8 mouse cellular contexts compared by ENCODE assay signal in genomic region chr13:58214346-58215252, GRCm38 (mm10). TPM values are rescaled to one million over a fixed set of nuclear protein-coding genes. Genes with fewer than 3 reads are reported as not detected.
DNase-seq lines count a peak whose midpoint lies in the region; ATAC-seq and TF ChIP-seq lines count a peak whose summit lies in the region.

No protein-coding gene starts in this region.

- ATAC-seq in liver, embryonic 12.5 days = peak; percentile 64

- H3K36me3 ChIP-seq in CH12.LX (replicated peaks in 1 of 2; ENCODE audit: control insufficient read depth in 1 of 2, insufficient read depth in 1 of 2, low read length in 1 of 2) = peaks cover 5 to 19% of the 10 kb centered on the region in 2 experiments
- H3K36me3 ChIP-seq in liver, embryonic 12.5 days = 0 out of 2 replicates have a peak, but pooled peaks cover 3% of the 10 kb centered on the region

- no peak for TF ChIP-seq POLR2A in CH12.LX (IDR thresholded peaks at IDR 0.05; ENCODE audit: low read depth, low read length)

- peak; percentile 32 for DNase-seq in cerebellum, adult 11-12 months
- no peak for DNase-seq in cerebellum, adult 9-10 months
- peak; percentile 49 for DNase-seq in CH12.LX (ENCODE audit: extremely low read depth)
- peak; percentile 42 for DNase-seq in embryo, embryonic 10 days (ENCODE audit: low spot score)
- DNase-seq in heart, postnatal 10 days = peak; percentile 9 to 28
- peak; percentile 19 for DNase-seq in neural tube, embryonic 10.5 days (ENCODE audit: extremely low spot score, low spot score)
- no peak for DNase-seq in urinary bladder, postnatal 36 days (ENCODE audit: low spot score in 2 of 2)

- peak overlapping the region; percentile 98 for H3K4me2 ChIP-seq in CH12.LX (ENCODE audit: insufficient read depth, low read depth, poor library complexity, severe bottlenecking)
- peak overlapping the region; percentile 85 for H3K4me2 ChIP-seq in liver, embryonic 12.5 days

- no peaks in the 10 kb centered on the region for H3K9me3 ChIP-seq in CH12.LX (replicated peaks; ENCODE audit: low read length)
- no peaks in the 10 kb centered on the region for H3K9me3 ChIP-seq in liver, embryonic 12.5 days (replicated peaks)

- WGBS in liver, embryonic 12.5 days (ENCODE audit: insufficient replicate concordance) = 2% methylated on average over 47 of the region's 49 CpGs

- H3K9ac ChIP-seq in CH12.LX (ENCODE audit: insufficient read depth, low read depth) = peak overlapping the region; percentile 90
- peak overlapping the region; percentile 99 for H3K9ac ChIP-seq in liver, embryonic 12.5 days

- TF ChIP-seq CTCF in CH12.LX (conservative IDR thresholded peaks at IDR 0.05 in 1 of 2, IDR thresholded peaks at IDR 0.05 in 1 of 2; ENCODE audit: low read depth in 2 of 2, low read length in 2 of 2) = no peak

- peak overlapping the region; percentile 65 to 99 (median 98) for H3K4me3 ChIP-seq in CH12.LX (replicated peaks in 1 of 3; ENCODE audit: low read depth in 2 of 3, low read length in 2 of 3, poor library complexity in 1 of 3)
- peak overlapping the region; percentile 96 for H3K4me3 ChIP-seq in liver, embryonic 12.5 days

- no peak for TF ChIP-seq RAD21 in CH12.LX (IDR thresholded peaks at IDR 0.05; ENCODE audit: low read depth, low read length)

- H3K27me3 ChIP-seq in CH12.LX (replicated peaks) = no peaks in the 10 kb centered on the region
- no peaks in the 10 kb centered on the region for H3K27me3 ChIP-seq in liver, embryonic 12.5 days (replicated peaks)

- peaks cover 54% of the 10 kb centered on the region for H3K79me2 ChIP-seq in CH12.LX (replicated peaks; ENCODE audit: control insufficient read depth, extremely low read depth, insufficient read depth, poor library complexity, severe bottlenecking)

- dilution Hi-C loops in CH12.LX (cut with MboI; ENCODE audit: extremely low pct_ligation_motif_present, extremely low pct_unique_long_range_greater_than_20kb, low sequenced_read_pairs) = no loop called here

- H3K27ac ChIP-seq in CH12.LX (ENCODE audit: insufficient read depth, low read depth) = peak overlapping the region; percentile 72; the same call in 1 of the 2 replicates
- peak overlapping the region; percentile 88 for H3K27ac ChIP-seq in liver, embryonic 12.5 days

- intact Hi-C loops in heart, postnatal 10 days (cut with DNase I) = loop anchor here (2.0 to 5.0 kb wide), 2 partner anchors 26 to 58 kb away; no protein-coding TSS in a partner anchor

- no peak for TF ChIP-seq EP300 in CH12.LX (IDR thresholded peaks at IDR 0.05; ENCODE audit: low read length)

- H3K4me1 ChIP-seq in CH12.LX (ENCODE audit: control insufficient read depth in 1 of 2, insufficient read depth in 2 of 2) = peaks cover 8 to 42% of the 10 kb centered on the region in 2 experiments
- H3K4me1 ChIP-seq in liver, embryonic 12.5 days = peaks cover 46% of the 10 kb centered on the region

- in situ Hi-C loops in CH12.LX (cut with MboI; ENCODE audit: low pct_ligation_motif_present, low pct_unique_long_range_greater_than_20kb, low sequenced_read_pairs) = no loop called here

TF ChIP-seq in CH12.LX, 34 proteins besides CTCF, POLR2A, EP300 and RAD21:
- TF ChIP-seq ZMIZ1 (IDR thresholded peaks at IDR 0.05; ENCODE audit: low read depth, low read length) = no peak
- peak; percentile 52 for TF ChIP-seq MAX (IDR thresholded peaks at IDR 0.05; ENCODE audit: low read length)
- TF ChIP-seq MEF2A (IDR thresholded peaks at IDR 0.05; ENCODE audit: borderline replicate concordance, low read depth, low read length) = no peak
- no peak for TF ChIP-seq NRF1 (IDR thresholded peaks at IDR 0.05; ENCODE audit: low read depth, low read length)
- TF ChIP-seq E2F4 (IDR thresholded peaks at IDR 0.05; ENCODE audit: insufficient replicate concordance, low read depth, low read length) = no peak
- peak; percentile 43 for TF ChIP-seq BHLHE40 (IDR thresholded peaks at IDR 0.05; ENCODE audit: low read depth, low read length)
- no peak for TF ChIP-seq JUND (conservative IDR thresholded peaks at IDR 0.05; ENCODE audit: low read depth, low read length)
- no peak for TF ChIP-seq USF1 (IDR thresholded peaks at IDR 0.05; ENCODE audit: low read depth, low read length)
- TF ChIP-seq JUN (IDR thresholded peaks at IDR 0.05; ENCODE audit: insufficient read depth, low read depth, low read length) = no peak
- TF ChIP-seq NELFE (IDR thresholded peaks at IDR 0.05; ENCODE audit: low read depth, low read length) = 0 out of 2 replicates have a peak, but pooled peaks have one; percentile 13
- TF ChIP-seq ZC3H11A (IDR thresholded peaks at IDR 0.05; ENCODE audit: low read depth, low read length) = no peak
- TF ChIP-seq MYC (IDR thresholded peaks at IDR 0.05; ENCODE audit: low read depth, low read length) = peak; percentile 60
- no peak for TF ChIP-seq UBTF (IDR thresholded peaks at IDR 0.05; ENCODE audit: low read depth, low read length)

RNA-seq across cellular contexts. Expression of gene Ubqln1, which starts 0.9 kb away (rescaled TPM):
- total RNA-seq in CH12.LX (2012; rRNA removed) (58.5 and 76.3 TPM in 2 replicates), CH12.LX (2014; rRNA removed) (166 and 189 TPM in 2 replicates)
- 119 and 130 TPM in 2 replicates for polyA plus RNA-seq in CH12.LX (2012; ENCODE audit: insufficient read length, low read depth)
- total RNA-seq in heart, postnatal 10 days (2021) = 10 to 100 TPM; 64.2 to 65.1 TPM
- 83.3 and 83.6 TPM in 2 replicates for polyA plus RNA-seq in liver, embryonic 12.5 days (2016; fragmentation: Nextera tagmentation; extraction: Ambion mirVana)

RNA-seq across cellular contexts. Expression of gene Idnk, which starts 57.1 kb away (rescaled TPM):
- total RNA-seq in CH12.LX (2012; rRNA removed) = 31.7 and 32.0 TPM in 2 replicates
- 24.2 and 25.5 TPM in 2 replicates for total RNA-seq in CH12.LX (2014; rRNA removed)
- 45.0 and 47.1 TPM in 2 replicates for polyA plus RNA-seq in CH12.LX (2012; ENCODE audit: insufficient read length, low read depth)
- total RNA-seq in heart, postnatal 10 days (2021) = 10 to 100 TPM; 21.3 to 22.0 TPM
- polyA plus RNA-seq in liver, embryonic 12.5 days (2016; fragmentation: Nextera tagmentation; extraction: Ambion mirVana) = 24.6 and 25.8 TPM in 2 replicates

Comparison
In these comparisons a context has a peak if more than half of its experiments do, and no peak if none do; other contexts are left out.
1. DNase-seq: peak in cerebellum, adult 11-12 months (single experiment), CH12.LX (single experiment), embryo, embryonic 10 days (single experiment), heart, postnatal 10 days (2 of 2) and neural tube, embryonic 10.5 days (single experiment); none in cerebellum, adult 9-10 months (single experiment) and urinary bladder, postnatal 36 days (0 of 2).